Mouse (Mus musculus) thymus, postnatal 14 days (tissue): ENCODE results near the gene H2-Q10.
"Not testable (repeated sequence)": the region's sequence is repeated elsewhere in the genome, so short reads cannot be mapped to it uniquely, and the experiment has no call there.

Experiments used
- DNase-seq: peaks from one replicate; pipeline ENCODE4 v3.0.0; 2021

H2-Q10 gene

DNA sequence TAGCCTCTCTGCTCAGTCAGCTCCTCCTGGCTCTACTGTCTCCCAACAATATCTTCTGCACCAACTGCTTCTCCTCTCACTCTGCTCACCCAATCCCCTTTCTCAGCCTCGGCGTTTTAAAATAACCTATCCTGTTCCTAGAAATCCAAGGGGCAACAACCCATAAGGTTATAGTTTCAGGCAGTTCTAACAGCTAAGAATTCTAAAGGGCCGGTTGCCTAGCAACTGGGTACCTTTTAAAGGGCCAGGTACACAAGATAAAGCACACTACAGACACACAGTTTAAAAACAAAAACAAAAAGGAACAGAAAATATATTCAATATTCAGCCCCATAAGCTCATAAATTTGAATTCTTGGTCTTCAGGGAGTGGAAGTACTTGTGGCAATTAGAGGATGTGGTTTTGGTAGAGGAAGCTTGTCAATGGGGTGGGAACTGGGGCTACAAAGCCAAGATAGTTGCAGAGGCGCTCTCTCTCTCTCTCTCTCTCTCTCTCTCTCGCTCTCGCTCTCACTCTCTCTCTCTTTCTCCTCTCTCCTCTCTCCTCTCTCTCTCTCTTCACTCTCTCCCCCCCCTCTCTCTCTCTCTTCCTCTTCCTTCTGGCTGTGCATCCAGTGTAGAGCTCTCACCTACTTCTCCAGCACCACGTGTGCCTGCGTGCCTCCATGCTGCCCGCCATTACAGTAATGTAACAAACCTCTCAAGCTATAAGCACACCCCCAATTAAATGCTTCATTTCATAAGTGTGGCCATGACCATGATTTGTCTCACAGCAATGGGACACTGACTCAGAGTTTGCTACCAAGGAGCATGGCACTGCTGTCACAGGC, 9.2 kb upstream of the H2-Q10 start:
- DNase-seq, result not testable (repeated sequence)

DNA sequence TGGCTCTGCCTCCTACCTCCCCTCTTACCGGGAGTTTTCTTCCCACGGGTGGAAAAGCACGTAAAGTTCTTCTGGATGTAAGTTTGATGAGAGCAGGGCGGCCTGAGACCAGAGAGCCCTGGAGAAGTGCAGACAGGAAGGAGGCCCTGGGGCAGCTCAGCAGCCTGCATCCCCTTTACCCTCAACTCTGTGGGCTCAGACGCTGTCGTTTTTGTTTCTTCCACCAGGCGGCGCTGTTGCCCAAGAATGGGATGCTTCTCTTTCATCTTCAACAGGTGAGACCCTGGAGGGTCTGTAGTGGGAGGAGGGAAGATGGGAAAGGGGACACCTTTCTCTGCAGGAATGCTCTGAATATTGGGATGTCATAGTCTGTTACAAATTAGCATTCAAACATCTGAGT, 4.2 kb upstream of the H2-Q10 start:
- peak; percentile 19 for DNase-seq

DNA sequence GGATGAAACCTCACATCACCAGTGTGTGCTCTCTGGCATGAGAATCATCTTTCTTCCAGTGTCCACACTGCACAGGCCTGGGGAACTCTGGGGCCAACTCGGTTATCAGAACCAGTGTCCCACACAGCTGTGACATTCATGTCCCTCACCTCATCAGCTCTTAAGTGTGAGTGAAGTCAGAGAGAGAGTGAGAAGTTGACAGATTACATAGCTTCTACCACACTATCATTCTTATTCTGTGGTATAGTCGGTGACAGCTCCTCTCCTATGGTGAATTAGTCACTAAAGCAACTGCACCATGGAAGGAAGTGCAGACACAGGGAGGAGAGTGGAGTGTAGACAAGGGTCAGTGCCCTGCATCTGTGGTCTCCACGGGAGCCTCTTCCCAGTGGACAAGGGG, 953 bp upstream of the H2-Q10 start:
- DNase-seq, result not testable (repeated sequence)

DNA sequence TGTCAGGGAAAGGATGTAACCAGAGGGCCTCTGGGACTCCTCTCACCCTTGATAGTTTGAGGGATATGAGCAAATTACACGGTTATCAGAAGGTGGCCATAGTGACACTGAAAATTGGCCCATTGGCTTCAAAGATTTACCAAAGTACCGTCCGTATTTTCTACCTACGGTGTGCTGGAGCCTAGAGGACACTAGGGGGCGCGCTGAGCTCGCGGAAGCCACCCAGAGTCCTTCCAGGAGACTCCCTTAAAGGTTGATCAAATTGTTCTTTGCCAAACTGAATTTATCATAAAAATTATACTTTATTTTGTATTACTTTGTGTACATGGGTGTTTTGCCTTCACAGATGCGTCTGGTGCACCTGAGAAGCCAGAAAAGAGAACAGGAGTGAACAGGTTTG, 14.2 kb downstream of the H2-Q10 start:
- peak; percentile 64 for DNase-seq

DNA sequence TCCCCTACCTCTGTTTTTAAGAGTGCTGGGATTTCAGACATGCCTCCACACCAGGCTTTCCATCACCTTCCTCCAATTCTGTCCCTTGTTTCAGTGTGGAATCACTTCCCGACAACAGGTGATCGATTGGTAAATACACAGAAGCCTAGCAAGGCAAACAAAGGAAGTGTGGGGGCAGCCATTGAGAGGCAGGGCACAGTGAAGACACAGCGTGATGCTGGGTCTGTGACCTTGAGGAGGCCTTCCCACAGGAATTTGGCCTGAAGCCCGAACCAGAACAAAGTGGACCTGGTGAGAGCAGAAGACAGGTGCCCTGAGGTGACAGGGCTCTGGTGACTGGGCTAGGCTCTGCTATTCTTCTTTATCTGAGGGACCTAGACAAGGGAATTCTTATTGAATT, 15.8 kb downstream of the H2-Q10 start:
- no peak for DNase-seq

DNA sequence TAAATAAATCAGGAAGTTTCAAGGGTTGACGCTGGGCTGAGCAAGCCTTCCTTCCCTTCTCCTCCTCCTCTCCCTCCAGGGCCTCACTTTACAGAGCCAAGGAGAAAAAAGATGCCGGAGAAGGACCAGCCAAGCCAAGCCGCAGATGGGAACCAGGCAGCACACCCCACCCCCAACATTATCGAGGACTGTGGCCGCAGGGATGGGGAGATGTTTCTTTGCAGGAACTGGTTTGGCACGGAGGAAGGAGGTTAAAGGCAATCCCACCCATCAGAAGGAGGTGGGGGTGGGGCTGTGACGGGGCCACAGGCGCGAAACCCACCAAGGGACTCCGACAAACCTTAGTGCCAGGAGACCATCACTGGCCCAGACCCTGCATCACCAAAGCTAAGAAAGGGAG, 16.8 kb downstream of the H2-Q10 start:
- DNase-seq, result no peak

DNA sequence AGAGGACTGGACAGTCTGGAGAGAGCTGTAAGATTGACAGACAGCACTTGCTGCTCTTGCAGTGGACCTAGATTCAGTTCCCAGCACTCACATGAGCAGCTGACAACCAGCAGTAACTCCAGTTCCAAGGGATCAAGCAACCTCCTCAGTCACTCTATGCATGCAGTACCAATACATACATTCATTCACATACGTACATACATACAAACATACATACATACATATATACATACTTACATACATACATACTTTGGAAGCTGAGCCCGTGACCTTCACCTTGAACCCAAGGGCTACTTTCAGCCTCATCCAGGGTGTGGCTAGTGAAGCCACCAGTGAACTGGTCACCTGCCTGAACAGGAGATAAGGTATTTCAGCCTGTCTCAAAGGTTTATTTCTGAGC, 18.2 kb downstream of the H2-Q10 start:
- DNase-seq, result no peak

DNA sequence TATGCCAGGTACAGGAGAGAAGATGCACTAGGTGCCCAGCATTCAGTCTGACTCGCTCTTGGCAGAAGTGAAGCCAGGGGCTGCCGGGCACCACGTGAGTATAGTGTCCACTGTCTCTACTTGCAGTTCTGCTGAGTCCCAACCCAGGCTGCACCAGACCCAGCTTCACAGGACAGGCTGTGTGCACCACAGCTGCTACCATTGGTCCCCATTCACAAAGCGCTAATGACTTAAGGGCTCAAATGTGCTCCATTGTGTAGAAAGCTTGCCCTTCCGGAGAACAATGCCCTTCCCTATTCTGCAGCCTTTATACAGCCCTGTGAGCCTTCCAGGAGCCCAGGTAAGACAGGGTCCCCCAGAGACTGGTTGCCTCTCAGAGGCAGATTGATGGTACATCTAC, 20.4 kb downstream of the H2-Q10 start:
- DNase-seq, result no peak

DNA sequence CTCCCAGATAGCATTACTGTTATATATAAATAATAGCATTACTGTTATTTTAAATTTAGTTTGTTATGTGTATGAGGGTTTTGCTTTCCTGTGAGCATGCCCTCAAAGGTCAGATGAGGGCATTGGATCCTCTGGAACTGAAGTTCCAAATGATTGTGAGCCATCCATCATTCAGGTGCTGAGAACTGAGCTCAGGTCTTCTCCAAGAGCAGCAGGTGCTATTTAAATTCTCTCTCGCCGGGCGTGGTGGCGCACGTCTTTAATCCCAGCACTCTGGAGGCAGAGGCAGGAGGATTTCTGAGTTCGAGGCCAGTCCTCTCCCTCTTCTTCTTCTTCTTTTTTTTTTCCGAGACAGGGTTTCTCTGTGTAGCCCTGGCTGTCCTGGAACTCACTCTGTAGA, 27.2 kb downstream of the H2-Q10 start:
- no peak for DNase-seq

DNA sequence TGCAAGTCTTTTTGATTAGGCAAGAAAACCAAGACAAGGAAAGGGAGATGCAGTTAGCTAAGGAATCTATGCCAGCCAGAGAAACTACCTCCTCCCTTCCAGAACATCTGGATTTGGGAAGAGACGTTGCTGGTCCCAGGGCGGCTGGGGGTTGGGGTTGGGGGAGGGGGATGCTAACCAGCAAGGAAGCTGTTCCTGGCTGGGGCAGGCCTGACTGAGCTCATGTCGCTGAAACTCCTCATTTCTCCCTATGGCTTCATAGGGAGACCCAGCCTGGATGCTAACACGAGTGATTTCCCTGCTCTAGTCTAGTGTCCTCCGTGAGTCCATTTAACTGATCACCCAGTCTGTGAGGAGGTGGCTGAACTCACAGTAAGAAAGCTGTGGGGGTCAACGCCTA, 32.3 kb downstream of the H2-Q10 start:
- DNase-seq, result no peak

DNA sequence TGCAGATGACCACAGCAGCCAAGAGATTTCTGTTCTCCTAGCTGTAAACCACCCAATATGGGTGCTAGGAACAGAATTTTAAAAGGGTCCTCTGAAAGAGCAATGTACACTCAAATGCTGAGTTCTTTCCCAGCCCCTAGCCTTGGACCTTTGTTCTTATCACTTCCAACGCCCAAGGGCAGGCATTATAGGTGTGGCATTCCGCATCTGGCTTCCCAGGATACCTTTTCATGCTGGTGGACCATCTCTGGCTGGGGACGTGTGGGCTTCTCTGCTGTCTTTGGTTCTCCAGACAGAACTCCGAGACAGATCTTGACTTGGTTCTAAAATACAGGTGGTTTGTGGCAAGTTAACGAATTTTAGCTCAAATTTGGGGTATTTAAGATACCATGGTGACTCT, 32.9 kb downstream of the H2-Q10 start:
- DNase-seq, result no peak

DNA sequence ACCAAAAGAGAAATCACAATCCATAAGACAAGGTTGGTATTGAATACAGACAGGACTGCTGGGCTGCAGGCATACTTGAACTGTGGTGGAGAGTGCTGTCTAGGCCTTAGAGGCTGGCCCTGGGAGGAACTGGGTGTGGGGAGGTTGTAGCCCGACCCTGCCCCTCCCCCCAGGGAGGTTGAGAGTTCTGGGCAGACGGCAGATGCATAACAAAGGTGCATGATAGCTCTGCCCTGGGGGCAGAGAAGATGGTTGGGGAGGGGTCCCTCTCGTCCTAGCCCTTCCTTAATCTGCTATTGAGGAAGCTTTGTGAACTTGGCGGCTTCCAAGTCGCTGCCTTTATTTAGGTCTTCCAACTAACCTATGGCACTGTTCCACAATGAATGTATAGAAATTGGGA, 34.0 kb downstream of the H2-Q10 start:
- no peak for DNase-seq

DNA sequence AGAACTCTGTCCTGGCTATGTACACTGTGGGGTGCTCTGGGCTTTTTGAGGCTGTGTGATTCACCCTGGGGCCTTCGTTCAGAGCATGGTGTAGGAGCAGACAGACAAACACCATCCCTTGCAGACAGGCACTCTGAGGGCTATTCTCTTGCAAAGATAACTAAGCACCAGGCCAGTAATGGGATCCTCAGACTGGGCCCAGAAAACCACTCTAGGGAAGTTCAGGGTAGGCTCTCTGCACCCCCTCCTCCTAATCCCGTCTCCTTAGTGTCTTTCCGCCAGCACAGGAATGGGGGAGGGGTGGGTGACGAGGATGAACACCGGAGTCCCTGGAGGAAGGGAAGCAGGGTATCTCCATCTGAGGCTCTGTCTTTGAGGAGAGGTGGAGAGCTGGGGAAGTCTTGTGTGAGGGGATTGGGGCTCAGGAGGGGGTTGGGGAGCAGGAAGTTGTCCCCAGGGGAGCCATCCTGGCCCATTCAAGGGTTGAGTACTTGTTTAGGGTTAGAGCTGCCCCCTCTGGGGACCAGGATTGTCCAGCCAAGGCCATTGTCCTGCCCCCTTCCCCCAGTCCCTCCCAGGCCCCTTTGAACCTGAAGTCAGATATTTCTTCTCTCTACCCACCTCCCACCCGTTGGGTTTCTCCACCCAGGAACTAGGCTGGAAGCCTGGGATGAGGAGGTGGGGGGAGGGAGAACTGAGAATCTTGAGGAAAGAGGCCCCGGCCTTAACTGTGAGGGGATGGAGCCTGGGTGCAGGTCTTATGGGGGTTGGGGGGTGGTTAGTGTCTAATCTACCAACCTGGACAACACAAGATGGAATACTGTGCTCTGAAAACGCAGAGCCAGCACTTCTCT, 35.0 kb downstream of the H2-Q10 start:
- no peak for DNase-seq

DNA sequence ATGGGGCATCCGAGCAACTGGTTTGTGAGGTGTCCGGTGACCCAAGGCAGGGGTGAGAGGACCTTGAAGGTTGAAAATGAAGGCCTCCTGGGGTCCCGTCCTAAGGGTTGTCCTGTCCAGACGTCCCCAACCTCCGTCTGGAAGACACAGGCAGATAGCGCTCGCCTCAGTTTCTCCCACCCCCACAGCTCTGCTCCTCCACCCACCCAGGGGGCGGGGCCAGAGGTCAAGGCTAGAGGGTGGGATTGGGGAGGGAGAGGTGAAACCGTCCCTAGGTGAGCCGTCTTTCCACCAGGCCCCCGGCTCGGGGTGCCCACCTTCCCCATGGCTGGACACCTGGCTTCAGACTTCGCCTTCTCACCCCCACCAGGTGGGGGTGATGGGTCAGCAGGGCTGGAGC, 35.9 kb downstream of the H2-Q10 start, which contains the start of gene Pou5f1:
Gene Pou5f1, plus strand, starts transcription at position 243 of the 400 bp plus-strand sequence.
- no peak for DNase-seq

DNA sequence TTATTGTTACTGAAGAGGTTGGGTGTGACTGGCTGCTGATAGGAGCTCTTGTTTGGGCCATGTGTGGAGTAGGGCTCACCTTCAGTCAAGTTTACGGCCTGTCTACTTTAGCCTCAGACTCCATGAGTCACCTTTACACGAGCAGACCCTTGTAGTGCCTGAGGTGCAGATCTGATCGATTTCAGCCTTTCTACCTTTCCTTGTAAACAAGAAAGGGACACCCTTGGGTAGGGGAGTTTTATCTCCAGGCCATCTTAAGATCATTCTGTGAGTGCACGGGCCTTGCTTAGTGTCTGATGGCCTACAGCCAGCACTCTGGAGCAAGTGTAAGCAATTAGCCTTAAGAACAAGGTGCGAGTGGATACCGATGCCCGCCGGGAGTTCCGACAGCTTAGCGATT, 37.0 kb downstream of the H2-Q10 start:
- no peak for DNase-seq

DNA sequence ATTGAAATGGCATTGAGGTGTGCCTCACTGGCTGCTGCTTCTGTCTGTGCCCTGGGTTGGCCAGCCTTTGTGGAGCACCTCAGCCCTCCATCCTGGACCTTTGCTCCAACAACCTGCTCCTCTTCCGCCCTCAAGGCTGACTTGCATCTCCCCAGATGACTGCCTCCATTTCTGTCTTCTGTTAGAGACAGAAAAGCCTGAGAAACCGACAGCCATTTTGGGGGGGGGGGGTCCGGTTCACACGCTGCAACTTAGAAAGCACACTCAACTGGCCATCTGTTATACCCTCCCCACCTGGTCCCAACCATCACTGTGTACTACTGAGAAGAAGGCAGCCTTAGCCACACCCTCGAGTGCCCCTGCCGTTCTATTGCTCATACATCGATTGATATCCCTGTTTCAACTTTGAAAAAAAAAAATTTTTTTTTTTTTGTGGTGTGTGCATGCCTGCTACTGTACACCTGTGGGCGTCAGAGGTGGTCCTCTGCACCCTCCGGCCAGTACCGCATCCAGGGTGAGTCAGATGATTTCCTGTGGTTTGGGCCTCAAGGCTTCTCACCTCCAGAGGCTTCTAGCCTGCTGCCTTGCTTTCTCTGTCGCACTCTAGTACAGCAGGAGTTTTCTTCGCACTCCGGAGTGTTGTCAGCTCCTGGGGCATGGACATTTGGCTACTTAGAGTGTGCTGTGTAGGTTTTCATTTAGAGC, 37.8 kb downstream of the H2-Q10 start:
- DNase-seq, result no peak

DNA sequence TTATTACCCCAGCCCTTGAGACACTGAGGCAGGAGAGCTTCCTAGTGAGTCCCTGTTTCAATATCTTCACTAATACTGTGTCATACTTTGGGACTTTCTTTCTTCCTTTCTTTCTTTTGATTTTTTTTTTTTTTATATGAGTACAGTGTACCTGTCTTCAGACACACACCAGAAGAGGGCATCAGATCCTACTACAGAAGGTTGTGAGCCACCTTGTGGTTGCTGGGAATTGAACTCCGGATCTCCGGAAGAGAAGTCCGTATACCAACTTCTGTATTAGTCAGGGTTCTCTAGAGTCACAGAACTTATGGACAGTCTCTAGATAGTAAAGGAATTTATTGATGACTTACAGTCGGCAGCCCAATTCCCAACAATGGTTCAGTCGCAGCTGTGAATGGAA, 38.4 kb downstream of the H2-Q10 start:
- DNase-seq, result not testable (repeated sequence)

DNA sequence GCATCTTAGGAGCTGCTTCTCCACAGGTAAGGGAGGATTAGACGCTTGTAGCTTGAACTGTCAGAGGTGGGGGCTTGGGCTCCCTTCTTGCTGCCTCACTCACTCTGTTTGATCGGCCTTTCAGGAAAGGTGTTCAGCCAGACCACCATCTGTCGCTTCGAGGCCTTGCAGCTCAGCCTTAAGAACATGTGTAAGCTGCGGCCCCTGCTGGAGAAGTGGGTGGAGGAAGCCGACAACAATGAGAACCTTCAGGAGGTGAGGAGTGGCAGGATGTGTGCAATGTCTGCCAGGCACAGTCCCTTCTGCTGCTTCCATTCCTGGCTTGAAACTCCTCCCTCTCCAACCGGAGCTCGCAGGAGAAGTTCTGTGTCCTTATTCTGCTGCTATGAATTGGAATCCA, 39.4 kb downstream of the H2-Q10 start:
- peak; percentile 75 for DNase-seq

DNA sequence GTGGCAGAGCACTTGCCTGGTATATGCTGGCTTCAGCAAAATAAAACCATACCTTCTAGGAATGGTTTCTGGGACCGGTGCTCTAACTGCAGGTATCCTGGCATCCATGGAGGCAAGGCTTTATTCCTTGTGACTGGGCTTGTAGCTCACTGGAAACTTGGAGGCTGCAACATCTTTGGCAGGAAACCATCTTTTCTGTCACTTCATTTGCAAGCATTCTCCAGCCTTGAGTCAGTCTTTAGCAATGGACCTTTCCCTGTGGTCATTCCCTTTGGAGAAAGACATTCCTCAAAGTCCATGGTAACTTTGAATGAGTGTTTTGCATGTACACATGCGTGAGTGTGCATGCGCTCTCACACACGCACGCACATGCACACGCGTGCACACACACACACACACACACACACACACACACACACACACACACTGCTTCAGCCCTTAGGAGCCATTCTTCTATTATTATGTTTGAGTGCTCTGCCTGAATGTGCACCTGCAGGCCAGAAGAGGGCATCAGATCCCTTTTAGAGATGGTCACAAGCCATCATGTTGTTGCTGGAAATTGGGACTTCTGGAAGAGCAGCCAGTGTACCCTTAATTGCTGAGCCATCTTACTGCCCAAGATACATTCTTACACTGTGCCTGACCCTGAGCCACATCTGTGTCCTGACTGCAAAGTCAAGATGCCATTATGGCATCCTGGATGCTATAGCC, 43.2 kb downstream of the H2-Q10 start:
- no peak for DNase-seq

DNA sequence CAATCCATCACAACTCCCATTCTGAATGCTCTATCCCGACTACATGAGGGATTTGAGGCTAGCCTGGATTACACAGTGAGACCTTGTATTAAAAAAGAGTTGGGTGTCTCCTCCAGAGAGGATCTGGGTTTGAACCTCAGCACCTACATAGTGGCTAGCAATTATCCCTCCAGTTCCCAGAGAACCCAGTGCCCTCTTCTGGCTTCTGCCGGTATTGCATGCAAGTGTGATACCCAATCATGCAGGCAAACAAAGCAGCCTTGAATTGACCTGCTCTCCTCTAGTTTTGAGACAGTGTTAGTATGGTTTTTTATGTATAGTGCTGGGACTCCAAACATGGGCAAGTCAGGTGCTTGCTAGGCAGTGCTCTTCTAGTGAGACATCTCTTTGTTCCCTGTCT, 44.0 kb downstream of the H2-Q10 start:
- DNase-seq, result peak; percentile 86

DNA sequence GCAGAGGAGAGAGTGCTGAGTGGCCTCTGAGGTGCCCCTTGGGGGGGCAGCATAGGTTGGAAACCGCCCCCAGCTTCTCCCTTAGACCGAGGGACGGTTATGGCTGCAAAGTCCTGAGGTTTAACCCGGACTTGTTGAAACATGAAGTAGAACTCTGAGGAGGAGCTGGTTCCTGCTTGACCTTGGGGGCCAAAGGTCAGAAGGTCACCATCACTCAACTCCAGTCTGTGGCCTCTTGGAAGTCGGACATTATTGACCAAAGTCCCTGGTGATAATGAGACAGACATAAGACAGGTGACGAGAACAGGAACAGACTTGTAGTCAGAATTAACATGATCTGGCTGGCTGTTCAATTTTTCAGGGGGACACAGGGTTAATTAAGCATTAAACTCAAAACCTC, 44.9 kb downstream of the H2-Q10 start:
- no peak for DNase-seq

DNA sequence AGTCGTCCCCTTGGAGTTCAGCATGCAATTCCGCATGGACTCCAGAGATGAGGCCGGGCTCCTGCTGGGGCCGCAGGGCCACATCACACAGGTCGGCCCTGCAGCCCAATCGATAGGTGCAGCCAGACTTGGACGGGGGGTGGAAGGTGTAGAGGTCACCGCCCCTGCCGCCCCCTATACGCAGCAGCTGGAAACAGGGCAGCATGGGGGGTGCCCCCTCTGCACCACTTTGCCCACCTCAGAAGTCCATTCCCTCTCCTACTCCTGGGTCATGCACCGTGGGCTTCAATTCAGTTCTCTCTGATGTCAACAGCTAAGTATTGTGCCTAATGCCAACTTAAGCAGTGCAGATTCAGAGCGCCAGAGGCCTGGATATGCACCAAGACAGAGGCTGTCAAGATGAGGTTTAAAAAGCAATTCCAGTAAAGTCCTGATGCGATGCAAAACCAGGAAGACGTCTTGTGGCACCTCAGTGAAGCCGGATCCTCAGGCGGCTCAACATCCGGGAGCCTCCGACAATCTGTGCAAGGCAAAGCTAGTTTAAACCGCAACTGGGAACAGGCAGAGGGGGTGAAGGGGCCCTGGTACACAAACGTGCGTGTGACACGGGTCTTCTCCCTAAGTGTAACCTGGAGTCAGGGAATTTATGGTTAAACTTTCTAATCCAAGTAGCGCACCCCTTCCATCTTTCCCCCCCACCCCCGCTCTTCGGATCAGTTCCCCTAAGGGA, 46.2 kb downstream of the H2-Q10 start:
- DNase-seq, result peak; percentile 60
